Mouse (Mus musculus) lung, postnatal 0 days (tissue): ENCODE results near the gene Slc35e3.

Experiments used
- CTCF ChIP-seq: IDR thresholded peaks from 2 replicates; pipeline ENCODE4 v1.5.1; 2016; ENCODE audit warnings: antibody characterized with exemption, mild to moderate bottlenecking
- EP300 ChIP-seq: IDR thresholded peaks from 2 replicates; pipeline ENCODE4 v1.6.1; 2016; ENCODE audit warnings: antibody characterized with exemption, mild to moderate bottlenecking, control low read depth

DNA sequence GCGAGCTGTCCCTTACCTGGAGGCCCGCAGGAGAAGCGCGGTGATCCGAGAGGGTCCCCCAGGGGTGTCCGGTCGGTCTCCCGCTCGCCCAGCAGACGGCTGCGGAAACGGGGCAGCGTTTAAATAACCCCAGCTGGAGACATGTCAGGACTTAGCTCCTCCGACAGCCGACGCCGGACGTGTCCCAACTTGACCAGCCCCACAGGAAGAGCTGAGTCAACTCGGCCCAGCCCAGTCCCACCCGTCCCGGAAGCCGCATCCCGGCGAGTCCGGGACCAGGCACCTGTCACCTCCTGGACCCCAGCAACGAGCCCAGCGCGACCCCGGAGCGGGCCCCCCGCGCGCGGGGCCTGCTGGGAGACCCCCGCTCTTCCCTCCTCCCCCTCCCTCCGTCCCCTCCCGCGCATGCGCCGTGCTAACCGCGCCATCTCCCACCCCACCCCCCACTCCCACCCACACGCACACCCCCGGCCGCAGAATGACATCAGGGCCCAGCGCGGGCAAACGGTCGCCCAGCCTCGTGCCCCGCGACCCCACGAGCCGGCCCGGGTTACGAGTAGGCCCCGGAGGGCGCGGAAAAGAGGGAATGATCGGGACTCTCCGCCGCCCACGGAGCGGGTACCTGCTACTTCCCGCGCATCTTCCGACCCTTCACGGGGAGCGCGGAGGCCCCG is 36.1 kb downstream of the Slc35e3 start:
- TF ChIP-seq CTCF (no peak), EP300 (no peak)
